Mouse (Mus musculus): ENCODE results near the gene Fam72a. TPM values are rescaled to one million over a fixed set of nuclear protein-coding genes. Genes with fewer than 3 reads are reported as not detected.

The Fam72a gene
- 1 to 10 TPM; 1.0 to 1.4 TPM for total RNA-seq (2021)
- long read RNA-seq, experiment 1, partial matches to known transcripts = 0 of 1 reads
- long read RNA-seq, experiment 1, other reads (novel, unspliced or antisense) = 0 of 1 reads
- long read RNA-seq, experiment 2, partial matches to known transcripts = 0 of 1 reads
- long read RNA-seq, experiment 2, other reads (novel, unspliced or antisense) = 0 of 1 reads

DNA sequence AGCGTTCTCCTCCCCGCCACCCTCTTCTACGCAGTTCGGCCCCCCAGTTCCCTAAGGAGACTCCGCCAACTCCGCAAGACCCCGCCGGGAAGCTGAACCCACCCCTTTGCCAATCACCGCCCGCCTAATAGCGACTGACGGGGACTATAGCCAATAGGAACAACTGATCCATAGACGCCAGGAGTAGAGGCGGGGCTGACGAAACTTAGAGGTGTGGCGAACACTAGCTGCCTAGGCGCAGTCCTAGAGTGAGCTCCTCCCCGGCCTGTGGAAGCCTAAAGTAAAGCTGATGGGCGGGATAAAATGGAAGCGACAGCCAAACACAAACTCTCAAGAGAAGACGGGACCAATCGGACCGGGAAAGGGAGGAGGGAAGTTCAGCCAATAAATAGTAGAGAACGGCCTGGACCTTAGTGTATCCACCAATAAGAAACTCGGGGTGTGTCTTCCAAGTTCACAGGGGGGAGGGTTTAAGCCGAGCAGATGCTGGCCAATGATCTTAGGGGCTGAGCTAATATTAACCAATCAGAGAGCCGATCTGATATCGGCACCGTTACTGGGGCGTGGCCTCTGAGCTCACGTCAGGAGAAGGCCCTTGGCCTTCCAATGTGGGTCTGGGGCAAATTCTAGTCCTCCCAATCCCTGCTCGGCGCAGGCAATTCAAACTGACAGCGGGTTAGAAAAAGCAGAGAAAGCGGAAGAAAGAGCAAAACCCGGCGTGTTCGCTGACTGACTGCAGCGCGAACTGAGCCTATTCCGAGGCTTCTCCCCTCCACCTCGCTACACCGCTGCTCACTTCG, at the start of gene Fam72a, which contains the start of gene Srgap2:
Fam72a (plus strand) TSS at position 623 of the 800 bp plus-strand sequence.
Srgap2 (minus strand) TSS at position 72 of the 800 bp plus-strand sequence.
- DNase-seq = peak; percentile 90

DNA sequence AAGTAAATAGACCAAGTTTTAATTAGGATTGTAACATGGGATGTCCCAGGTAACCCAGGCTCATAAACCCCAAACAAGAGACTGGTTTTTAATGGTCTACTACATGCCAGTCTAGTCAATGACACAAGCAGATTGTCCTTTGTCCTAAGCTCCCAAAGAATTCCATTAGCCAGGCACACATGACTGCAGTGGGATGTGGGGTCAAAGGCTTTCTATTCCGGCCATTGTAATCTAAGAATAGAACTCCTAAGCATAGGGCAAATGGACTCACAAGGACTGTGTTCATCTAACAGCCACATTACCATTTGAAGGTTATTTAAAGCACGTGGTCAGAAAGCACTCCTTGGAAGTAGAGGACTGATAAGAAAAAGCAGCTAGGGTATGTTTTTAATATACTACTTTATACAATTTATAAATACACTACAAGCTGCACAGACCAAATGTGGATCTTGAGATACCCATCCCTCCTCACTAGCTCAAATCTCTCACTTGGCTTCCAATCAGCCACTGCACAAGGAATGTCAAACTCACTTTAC, 48.9 kb upstream of the Fam72a start:
- no peak for DNase-seq

DNA sequence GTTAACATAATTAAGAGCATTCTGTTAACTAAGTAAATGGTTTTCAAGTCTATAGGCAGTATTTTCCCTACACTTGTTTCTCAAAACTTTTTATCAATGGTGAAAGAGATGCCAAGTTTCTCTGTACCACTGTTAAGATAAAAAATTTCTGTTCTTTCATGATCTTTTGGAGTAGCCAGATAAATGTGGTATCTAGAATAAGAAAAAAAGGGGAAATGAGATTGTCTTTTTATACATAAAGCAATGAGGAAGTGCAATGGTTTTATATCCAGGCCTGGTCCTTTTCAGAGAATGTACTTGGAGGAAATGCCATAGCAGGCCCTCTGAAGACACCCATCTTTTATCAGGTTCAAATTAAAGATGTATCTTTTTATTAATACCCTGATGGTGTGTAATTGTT, 46.3 kb upstream of the Fam72a start:
- no peak for DNase-seq

DNA sequence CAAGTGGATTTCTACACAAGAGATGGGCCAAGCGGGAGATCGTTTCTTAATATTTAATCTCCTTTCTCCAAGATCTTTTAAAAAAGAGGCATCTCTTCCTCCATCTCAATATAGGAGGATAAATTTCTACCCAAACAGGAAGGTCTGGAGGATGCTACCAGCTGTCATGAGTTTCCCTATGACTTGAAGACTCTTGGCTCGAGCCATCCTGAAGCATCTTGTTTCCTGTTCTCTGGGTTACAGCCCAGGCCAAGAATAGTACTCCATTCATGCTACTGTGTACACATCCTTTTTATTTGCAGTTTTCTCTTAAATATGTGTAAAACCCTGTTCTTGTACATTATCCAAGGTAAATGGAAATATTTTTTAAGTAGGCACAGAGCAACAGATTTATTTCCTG, 45.5 kb upstream of the Fam72a start:
- no peak for DNase-seq

DNA sequence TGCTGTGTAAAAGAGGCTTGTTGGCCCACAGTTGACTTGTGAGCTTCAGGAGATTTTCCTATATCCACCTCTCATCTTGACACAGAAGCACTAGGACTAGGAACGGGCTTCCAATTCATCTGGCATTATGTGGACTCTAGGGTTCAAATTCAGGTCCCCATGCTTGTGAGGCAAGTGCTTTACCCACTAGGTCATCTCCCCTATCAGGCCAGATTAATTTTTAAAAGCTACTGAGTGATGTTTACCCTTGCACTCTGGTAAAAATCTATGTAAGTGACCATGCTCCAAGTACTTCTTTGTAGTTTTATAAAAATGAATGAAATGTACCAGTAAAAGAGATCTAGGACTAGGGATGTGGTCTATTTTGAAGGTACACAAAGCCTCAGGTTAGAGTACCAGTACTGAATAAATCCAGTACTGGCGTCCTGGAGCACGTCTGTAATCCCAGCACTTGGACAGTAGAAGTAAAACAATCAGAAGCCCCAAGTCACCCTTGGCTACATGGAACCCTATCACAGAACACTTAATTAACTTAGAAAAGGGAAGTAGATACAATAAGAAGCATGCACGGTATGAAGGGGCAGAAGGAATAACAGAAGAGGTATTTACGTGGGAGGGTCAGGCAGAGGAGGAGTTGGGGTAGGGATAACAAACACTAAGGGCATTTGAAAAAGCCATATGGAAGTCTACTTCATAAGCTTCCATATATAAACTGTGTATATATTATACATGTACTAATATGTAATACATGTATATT, 41.4 kb upstream of the Fam72a start:
- DNase-seq = no peak

DNA sequence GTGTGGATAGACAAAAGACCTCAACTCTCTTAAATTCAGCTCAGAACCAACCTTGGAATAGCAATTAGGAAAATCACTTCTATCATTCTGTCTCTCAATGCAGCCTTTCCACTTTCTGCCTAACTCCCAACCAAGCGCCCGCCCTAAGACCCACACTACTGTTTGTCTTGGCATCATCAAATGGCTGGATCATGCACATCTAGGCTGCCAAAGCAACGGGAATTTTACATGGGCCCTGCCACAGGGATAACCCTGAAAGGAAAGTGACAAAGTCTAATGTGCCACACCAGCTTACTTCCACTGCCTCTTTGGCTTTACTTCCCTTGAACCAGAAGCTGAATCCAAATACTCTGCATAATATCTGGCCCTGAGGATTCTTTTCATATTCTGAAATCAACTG, 38.4 kb upstream of the Fam72a start:
- DNase-seq = no peak

DNA sequence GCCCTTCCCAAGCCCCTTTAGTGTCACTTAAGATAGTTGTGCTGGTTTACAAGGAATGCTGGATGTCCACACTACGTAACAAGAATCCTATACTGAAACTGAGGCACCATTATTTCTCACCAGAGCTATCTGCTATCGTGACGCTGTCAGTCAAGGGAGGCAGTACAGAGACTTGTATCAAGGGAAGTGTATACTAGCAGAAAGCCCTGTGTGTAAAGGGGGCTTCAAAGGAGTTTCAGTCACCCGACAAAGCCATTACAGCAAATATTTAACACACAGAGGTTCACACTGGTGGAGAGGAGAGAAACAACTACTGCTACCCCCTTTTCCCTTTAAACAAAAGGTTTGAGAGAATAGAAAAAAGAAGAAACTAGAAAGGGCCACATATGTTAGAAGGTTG, 36.1 kb upstream of the Fam72a start:
- DNase-seq = no peak

DNA sequence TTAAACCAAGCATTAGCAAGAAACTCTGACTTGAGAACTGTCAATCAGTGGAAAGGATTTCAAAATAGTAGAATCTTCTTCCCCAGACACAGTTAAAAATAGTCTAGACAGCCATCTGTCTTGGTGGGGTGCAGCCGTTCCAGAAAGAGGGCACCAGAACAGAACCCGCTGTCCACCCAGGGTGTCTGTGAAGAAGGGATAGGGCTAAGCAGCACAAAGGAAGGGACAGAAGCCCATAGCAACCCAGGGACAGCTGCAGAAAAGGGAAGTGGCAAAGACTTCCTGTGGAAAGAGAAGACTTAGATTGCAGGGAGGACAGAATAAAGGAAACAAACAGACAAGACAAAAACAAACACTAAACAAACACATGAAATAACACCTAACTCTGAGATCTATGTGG, 35.3 kb upstream of the Fam72a start:
- no peak for DNase-seq

DNA sequence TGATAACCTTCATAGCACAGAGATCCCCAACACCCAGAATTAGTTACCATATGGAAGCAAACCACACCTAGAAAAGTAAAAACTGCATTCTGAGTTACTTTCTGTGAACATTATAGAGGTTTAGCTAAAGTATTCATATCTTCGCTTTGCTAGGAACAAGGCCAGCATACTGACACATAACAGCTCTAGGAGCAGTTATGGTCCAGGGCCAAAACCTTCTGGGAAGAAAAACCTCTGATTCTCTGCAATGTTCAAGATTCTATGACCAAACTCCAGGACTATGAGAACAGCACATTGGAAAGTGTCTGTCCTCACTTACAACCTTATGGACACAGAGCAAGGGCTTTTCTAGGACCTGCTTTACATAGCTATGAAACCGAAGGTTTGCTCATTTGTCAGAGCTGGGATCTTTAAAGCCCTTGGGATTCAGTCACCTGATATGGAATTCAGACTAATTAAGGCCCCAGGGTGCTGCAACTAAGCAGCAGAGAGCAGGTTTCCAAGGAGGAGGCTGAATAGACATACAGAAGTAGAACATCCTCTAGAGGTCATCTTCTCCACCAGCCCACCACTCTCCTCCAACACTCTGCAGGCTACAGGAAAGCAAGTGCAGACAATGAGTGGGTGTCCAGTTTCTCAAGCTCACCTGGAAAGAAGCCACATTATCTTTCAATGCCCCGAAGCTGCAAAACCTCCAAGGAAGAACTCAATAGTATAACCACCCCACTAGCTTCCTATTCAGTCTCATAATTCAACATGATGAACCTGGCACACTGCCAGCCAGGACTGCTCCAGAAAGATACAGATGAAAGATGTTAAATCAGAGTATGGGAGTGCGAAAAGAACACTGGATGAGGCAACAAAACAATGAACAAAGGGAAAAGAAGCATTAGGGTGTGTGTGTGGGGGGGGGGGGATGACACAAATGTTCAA, 33.5 kb upstream of the Fam72a start:
- DNase-seq = peak; percentile 40

DNA sequence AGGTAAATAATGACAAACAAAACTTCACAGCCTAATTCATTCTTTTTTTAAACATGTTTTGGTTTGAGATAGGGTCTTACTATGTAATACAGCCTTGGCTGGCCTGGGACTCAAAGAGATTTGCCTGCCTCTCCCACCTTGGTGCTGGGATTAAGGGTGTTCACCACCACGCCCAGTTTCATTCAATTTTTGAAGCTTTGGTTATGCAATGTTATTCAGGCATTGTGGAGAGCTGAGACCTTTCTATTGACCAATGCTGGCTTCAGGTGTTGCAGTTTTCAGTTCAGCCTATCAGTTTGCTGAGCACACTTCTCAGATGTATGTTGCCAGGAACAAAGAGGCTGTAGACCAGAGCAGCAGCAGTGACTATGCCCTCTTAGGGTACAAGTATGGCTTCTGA, 29.5 kb upstream of the Fam72a start:
- DNase-seq = no peak

DNA sequence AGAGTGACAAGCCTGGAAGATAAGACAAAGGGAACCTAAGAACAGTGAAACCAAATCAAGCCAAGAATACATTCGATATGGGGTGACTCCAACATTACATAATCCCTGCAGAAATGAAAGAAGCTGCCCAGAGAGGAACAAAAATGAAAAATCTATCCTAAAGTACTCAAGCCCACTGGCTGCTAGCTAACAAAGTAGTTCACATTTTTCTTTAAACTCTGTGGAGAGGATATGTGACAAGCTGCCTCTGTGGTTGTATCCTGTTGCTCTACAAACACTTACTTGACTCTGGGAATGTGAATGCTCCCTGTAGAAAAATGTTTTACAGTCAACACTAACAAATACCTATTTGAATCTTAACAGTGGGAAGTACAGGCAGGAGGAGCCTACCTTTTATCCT, 26.0 kb upstream of the Fam72a start:
- DNase-seq = no peak

DNA sequence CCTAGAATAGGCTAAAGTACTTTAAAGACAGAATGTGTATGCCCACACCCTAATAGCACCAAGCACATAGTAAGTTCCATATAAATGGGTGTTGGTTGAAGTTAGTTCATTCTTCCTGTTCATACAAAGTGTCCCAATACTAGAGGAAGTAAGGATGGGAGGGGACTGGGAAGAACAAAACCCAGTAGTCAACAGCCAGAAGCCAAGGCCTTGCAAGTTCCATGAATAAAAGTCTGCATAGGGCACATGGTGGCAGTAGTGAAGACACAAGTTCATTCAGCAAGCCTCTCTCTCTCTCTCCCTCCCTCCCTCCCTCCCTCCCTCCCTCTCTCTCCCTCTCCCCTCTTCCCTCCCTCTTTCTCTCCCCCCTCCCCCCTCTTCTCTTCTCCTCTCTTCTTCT, 16.6 kb upstream of the Fam72a start:
- DNase-seq = no peak

DNA sequence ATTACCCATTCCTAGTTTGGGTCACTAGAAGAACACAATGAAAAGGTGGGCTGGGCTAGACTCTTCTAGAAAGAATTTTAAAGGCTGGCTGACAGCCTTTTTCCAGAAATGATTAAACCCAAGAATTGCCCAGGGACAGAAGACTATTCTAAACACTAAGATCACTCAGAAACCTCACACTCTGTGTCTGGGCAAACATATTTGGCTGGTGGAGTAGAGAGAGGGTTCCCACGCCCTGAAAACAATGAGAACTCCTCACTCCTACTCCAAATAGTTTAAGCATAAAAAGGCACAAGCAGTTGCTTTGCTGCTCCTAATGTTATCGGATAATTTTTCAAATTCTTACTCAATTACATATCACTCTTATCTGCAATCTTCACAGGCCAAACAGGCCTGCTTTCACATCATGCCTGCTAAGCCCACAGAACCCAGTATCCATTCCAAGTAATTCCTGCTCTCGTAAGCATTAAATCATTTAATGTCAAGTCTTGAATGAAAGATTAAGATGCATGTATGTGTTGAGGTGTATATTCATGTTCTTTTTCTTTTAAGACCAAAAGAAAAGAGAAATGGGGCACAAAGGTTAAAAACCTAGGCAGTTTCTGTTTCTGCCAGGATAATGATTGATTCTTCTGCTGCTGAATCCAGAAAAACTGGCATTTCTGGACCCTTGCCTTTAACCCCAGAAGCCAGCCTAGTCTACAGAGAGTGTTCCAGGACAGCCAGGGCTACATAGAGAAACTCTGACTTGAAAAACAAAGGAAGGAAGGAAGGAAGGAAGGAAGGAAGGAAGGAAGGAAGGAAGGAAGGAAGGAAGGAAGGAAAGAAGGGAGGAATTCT, 15.8 kb upstream of the Fam72a start:
- no peak for DNase-seq

DNA sequence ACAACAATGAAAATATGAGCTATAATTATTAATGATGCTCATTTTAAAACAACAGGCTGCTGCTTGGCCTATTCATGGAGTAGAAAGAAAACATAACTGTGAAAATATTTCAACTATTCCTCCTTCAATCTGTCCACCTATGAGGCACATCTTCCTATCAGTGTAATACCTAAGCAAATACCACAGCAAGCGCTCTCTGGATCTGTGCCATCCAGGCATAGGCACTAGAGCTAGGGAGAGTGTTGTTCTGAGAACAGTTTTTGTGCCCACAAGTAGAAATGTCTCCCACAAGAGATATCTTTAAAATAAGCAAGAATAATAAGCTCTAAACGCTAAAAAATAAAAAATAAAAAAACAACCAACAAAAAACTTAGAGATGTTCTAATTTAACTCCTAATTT, 14.6 kb upstream of the Fam72a start:
- no peak for DNase-seq

DNA sequence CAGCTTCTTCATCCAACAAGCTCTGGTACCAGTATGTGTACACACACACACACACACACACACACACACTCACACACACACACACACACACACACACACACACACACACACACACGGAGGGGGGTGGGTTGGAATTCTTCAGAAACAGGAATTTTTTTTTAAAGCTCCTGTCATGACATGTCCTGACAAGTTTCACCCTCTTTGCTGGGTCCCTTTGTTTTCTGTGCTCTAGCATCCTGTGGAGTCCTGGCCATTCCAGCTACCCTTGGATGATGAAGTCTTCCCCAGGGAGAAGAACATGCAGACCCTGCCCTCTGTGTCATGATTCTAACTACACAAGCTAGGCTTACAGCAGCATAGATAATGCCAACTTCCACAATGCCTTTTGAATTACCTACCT, 13.5 kb upstream of the Fam72a start:
- no peak for DNase-seq

DNA sequence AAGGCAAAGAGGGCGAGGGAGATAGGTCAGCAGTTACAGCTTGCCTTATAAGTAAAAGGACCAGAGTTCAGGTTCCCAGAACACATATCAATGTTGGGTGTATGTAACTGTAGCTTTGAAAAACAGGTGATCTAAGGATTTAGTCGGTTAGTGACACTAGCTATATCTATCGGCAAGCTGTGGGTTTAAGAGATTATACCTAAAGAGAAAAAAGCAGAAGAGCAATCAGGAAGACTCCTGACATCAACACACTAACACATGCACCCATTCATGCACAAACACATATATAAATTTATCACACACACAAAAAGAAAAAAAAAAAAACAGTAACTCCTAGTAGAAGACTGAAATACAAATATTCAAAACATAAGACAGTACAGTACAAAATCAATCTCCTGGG, 11.1 kb upstream of the Fam72a start:
- no peak for DNase-seq

DNA sequence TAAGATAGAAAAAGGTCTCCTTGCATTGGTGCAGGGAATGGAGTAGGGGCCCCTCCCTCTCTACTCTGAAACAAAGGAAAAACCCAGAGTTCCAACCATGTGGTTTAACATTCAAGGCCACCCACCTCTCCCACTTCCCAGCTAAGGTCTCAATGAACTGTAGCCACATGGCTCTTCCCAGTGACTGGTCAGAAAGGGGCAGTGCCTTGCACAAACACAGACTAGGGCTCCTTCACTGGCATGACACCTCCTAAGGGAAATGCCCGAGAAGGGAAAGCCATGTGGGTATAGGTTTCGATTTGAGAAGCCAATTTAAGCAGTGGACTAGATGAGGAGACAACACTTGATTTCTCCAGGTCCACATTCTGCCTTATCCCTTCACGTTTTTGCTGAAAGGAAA, 3.9 kb upstream of the Fam72a start:
- no peak for DNase-seq

DNA sequence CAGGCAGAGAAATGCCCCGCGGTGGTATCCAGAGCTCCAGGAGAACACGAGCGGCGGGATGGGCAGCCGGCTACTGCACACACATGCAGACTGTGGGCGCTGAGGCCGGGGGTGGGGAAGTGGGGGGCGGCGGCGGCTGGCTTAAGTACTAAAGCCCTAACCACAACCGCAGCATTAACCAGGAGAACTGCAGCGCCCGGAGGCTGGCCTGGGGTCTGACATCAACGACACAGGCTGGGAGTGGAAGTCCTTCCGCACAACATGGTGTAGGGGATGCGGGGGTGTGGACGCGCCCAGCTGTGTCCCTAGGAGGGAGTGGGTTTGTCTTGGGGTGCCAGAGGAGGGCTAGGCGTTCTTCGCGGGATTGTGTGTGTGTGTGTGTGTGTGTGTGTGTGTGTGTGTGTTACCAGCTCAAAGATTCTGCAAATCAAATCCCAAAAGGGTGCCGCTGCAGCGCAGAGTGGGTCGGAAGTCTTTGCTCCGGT, 2.6 kb upstream of the Fam72a start:
- peak; percentile 48 for DNase-seq

DNA sequence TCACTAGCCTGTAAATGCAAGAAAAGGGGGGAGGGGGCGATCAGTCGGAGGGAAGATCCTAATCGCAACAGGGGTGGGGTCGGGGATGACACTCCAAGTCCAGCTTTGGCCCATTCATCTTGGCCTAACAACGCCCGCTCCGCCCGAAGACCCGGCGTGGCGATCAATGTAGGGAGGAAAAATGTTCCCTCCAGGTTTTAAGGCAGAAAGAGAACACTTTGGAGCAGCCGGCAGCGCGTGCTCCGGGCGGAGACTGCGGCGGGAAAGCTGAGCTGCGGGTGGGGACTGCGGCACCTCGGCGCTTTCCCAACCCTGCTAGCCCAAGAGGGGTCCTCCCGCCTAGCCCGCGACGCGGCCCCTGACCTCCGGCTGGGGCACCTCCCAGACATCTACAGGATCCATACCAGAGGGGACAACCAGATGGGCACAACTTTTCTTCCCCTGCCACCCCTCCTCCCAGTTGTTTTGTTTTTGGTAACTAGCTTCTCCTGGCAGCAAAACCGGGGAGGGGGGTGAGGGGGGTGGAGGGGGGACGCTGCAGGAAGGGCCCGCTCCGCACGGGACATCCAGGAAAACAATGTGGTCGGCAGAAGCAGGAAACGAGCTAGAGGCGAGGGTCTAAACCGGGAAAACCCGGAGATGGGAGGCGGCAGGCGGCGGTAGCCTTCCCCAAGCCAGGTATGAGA, 2.0 kb upstream of the Fam72a start:
- peak; percentile 40 for DNase-seq
